Mouse (Mus musculus): ENCODE measurements around the gene C1s1. TPM values are rescaled to one million over a fixed set of nuclear protein-coding genes. Genes with fewer than 3 reads are reported as not detected.
"Not testable (repeated sequence)": the region's sequence is repeated elsewhere in the genome, so short reads cannot be mapped to it uniquely, and the experiment has no call there.

Gene C1s1
- total RNA-seq, 2 experiments from 2014 or later: 0.84 to 1.6 TPM

DNA sequence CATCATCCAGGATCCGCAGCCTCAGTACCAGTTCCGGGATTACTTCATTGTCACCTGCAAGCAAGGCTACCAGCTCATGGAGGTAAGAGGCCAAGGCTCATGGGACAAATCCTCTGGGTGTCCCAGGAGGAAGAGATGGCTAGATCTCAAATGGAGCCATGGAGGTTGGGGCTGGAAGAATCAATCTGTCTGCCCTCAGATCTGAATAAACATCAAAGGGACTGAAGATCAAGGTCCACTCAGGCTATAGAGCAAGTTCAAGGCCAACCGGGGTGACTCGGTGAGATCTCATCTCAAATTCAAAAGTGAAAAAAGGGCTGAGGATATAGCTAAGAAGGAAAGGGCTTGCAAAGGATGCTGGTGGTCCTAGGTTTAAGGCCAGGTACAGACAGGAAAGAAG is 24.4 kb downstream of the C1s1 start:
- DNase-seq (ENCODE audit: low spot score in 2 of 2): not testable (repeated sequence)

DNA sequence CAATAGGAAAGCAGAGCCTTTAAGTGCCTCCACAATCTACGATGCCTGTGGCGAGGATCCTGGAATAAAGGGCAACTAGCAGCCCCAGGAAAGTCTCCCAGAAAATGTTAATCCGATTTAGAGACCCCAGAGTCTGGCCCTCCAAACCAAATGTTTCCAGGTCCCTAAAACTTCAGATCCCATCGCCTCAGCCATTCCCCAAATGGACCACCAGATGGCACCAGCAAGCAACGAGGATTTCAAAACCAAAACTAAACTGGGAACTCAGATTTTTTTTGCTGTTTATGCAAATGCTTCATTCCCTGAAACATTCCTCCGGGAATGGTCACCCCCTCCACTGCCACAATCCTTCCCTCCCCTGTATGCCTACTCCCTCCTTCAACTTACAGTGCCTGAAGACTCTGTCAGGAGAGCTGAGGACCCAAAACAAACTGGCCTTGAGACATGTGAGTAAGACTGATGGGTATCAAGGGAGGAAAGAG is 29.8 kb downstream of the C1s1 start, which contains the start of gene C1ra:
TSS of gene C1ra (plus strand) at position 51 of the 482 bp plus-strand sequence.
- peak; percentile 21 to 73 for DNase-seq (ENCODE audit: low spot score in 2 of 2)

DNA sequence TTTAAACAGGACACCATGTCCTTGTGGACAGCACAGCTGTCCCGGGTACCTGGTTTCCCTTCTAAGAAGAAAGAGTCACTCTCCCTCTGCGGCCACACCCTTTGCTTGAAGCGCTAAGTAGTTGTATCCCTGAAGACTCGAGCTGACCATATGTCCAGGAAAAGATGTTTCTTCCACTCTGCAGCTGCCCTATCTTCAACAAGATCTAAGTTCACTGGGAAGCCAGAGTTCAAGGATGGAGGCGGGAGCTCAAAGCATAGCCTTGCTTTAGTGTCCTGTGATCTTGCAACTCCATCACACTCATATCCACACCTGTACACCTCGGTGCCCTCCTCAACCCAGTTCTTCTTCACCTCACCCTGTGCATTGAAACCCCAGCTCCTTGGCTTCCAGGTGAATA is 30.2 kb downstream of the C1s1 start:
- DNase-seq (ENCODE audit: low spot score in 2 of 2): no peak

DNA sequence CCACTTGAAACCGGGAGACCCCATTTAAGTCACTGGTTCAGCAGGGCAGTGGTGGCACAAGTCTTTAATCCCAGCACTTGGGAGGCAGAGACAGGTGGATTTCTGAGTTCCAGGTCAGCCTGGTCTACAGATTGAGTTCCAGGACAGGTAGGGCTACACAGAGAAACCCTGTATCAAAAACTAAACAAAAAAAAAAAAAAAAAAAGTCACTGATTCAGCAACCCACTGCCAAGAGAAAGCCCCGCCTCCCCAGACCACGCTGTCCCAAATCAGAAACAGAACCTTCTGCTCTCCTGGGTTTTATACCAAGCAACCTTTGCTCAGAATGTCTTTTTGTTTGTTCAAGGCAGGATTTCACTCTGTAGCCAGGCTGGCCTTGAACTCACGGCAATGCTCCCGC is 33.0 kb downstream of the C1s1 start:
- DNase-seq (ENCODE audit: low spot score in 2 of 2): not testable (repeated sequence)

DNA sequence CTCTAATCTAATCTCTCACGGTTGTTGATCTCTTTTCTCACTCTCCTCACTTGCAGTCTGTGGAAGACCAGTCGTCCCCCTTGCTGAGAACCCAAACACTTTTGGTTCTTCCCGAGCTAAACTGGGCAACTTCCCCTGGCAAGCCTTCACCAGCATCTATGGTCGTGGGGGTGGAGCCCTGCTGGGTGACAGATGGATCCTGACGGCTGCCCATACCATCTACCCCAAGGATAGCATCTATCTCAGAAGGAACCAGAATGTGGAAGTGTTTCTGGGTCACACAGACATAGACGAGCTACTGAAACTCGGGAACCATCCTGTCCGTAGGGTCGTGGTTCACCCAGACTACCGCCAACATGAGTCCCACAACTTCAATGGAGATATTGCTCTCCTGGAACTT is 33.9 kb downstream of the C1s1 start:
- peak in 1 of 2 experiments; percentile 25 for DNase-seq (ENCODE audit: low spot score in 2 of 2)

DNA sequence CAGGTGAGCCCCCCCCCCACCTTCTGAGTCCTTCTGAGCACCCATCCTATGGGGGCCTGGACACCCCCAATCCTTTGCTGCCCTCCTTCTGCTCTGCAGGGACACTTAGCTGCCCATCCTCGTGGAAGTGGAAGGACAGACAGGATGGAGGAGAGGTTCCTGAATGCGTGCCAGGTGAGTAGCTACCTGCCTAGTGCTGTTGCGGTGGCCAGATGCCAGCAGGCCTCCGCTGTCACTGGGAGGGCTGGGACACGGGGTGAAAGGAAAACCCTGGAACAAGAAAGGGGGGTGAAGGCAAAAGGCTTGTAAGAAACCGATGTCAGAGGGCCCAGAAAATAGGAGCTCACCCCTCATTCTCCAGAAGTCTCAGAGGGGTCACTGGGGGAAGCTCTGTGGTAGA is 35.2 kb downstream of the C1s1 start:
- DNase-seq (ENCODE audit: low spot score in 2 of 2): no peak

DNA sequence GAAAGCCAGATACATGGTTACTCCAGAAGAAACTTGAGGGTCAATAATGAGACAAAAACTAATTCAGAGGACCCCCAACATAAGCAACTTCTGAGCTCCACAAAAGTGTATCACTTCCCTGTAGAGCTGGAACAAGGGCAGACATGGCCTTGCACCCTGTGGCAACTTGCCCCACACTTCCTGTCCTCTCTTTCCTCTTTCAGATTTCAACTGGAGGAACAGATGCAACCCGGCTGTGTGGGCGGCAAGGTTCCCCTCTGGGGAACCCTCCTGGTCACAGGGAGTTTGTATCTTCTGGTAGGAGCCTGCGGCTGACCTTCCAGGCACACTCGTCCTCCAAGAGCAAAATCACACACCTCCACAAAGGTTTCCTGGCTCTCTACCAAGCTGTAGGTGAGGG is 37.1 kb downstream of the C1s1 start:
- DNase-seq (ENCODE audit: low spot score in 2 of 2): no peak

DNA sequence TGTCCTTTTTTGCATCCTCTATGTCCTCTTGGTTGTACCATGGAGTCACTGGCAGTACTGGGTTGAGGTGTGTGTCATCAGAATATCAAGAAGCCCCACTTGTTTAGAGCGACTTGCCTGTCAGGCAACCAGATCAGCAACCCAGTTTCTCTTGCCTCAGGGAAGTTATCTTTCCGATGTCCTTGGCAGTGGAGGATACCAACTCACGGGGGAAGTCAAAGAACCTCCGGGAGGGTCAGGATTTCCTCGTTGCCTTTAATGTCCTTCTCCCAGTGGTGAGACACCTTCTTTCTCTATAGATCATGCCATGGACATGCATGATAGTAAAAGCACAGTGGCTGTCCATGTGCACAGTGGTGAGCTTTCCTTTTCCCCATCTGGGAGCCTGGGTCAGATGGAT is 40.1 kb downstream of the C1s1 start:
- no peak for DNase-seq (ENCODE audit: low spot score in 2 of 2)

DNA sequence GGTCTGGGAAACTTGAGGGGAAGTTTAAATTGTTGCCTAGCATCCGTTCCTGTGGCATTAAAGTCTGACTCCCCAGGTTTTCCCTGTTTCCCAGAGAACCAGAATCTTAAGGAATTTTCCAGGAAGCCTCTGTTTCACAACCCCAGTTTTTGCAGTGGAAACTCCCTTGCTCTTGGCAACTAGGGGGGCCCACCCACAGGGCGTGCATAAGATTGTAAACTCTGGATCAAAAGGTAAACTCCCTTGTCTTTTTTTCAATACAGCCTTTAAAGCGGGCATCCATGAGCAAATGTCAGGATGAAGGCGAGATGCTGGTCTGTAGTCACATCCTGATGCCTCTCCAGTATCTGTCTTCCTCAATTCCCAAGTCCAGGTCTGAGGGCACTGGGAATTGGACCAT is 40.7 kb downstream of the C1s1 start:
- DNase-seq (ENCODE audit: low spot score in 2 of 2): no peak

DNA sequence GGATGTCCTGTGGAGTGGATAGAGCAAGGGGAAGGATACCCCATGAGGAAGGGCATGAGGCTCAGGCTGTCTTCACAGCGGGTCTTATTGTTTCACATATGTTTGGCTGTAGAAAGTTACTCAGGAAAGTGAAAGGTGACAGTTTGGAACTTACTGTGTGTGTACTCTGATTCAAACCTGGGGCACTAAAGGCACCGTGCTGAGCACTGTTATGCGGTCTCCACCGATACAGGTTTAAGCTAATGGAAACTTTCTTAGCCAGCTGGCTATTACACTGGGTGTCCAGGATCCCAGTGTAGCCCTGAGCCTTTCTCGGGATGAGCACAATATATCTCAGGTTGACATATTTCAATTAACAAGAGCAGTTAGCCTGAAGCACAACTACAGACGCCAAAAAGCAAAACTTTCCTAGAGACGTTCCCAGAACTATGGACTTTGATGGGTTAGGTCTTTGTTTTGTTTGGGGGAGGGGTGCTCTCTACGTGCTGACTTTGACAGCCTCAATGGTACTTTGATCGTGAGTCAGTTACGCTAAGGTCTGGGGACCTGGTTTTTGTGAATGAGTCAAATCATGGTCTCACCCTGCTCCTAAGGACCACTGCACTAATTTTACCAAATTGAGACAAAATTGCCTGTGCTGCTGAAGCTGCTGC is 42.1 kb downstream of the C1s1 start:
- no peak for DNase-seq (ENCODE audit: low spot score in 2 of 2)

DNA sequence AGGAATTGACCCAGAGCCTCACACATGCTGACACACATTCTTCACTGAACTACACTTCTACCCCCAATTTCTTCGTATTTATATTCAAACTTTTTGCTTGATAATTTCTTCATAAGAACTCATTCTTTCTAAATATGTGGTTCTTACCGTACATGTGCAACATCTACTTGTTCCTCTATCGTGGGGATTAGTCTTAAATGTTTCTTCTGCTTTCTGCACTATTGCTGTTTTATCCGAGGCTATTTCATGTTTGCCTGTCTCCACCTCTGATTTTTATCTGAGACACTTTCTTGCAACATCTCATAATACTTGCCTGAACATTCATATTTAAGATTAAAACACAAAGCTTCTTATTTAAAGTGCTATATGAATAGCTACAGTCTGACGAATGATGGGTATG is 46.1 kb downstream of the C1s1 start:
- no peak for DNase-seq (ENCODE audit: low spot score in 2 of 2)

DNA sequence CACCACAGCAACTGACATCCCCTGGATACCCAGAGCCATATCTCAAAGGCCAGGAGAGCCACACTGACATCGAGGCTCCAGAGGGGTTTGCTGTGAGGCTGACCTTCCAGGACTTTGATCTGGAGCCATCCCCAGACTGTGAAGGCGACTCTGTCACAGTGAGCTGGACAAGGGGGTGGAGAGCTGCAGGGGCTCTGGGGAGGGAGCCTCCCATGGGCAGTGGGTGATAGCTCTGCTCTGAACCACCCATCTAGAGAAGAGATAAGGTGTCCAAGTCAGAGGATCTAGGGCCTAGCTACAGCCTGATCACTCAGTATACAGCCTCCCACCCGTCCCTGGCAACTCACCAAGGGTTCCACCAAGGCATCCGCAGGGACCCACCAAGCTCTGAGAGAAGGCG is 48.3 kb downstream of the C1s1 start:
- DNase-seq (ENCODE audit: low spot score in 2 of 2): no peak

DNA sequence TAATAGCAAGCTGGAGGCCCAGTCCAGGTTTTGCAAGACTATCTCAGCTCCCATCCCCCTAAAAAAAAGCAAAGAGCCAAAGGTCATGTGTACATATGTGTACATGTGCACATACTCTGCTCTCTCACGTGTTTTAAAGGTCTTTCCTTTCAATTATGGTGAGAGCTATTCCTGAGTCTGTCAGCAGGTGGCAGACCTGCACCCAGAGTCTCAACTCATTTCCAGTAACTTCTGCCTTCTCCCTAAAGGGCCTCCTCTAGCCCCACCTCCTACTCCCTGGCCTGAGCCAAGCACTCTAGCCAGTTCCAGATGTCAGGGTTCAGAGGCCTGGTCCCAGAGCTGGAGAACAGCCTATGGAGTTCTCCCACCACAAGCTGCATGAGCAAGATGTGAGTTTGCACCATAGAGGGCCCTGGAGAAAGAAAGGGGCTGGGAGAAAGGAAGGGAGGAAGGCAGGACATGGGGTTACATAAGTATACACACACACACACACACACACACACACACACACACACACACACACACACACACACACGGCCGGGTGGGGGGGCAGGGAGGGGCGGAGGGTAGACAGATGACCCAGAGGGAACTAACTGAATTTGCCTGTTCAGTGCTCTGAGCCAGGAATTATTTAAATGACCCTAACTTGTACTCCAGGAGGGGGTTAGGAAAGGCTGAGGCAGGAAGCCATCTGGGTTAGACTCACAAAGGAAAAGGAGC is 49.2 kb downstream of the C1s1 start, which contains the start of gene C1rl:
TSS of gene C1rl (plus strand) at position 272 of the 720 bp plus-strand sequence.
- peak in 1 of 2 experiments; percentile 79 for DNase-seq (ENCODE audit: low spot score in 2 of 2)

DNA sequence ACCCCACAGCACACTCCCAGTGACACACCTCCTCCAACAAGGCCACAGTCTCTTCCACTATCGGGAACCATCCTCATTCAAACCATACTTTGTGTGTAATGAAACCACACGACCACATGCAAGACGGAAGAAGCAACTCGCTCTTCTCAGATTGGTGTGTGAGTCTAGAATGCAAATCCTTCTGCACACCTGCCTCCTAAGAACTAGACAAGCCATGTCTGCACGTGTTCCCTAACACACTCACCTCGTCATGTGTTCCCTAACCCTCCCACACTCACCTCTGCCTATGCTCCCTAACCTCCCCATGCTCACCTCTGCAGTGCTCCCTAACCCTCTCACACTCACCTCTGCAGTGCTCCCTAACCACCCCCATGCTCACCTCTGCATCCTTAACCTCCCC is 50.7 kb downstream of the C1s1 start:
- no peak for DNase-seq (ENCODE audit: low spot score in 2 of 2)

DNA sequence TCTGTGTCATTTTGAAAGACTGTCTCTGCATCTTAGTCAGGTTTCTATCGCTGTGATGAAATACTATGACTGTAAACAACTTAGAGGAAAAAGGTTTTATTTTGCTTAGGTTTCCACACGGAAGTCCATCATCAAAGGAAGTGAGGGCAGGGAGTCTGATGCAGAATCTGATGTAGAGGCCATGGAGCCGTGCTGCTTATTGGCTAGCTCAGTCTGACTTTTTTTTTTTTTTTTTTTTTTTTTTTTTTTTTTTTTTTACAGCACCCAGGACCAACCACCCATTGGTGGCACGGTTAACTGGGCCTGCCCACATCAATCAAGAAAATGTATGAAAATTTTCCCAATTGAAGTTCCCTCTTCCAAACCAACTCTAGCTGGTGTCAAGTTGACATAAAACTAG is 53.2 kb downstream of the C1s1 start:
- no peak for DNase-seq (ENCODE audit: low spot score in 2 of 2)

DNA sequence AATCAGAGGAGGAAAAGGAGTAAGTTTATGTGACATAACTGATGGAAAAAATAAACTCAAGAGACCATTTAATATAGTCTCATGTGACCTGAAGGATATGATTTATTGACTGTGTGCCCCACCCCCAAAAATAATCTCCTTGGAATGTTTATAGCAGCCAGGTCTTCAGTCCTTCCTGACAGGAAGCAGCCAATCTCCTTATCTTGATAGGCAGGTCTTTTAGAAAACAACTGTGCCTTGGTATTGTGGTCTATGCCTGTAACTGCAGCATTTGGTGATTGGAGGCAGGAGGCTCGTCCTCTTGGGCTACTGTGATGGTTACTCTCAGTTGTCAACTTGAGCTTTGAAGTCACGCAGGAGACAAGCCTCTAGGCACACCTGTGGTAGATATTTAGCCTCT is 54.6 kb downstream of the C1s1 start:
- DNase-seq (ENCODE audit: low spot score in 2 of 2): no peak

DNA sequence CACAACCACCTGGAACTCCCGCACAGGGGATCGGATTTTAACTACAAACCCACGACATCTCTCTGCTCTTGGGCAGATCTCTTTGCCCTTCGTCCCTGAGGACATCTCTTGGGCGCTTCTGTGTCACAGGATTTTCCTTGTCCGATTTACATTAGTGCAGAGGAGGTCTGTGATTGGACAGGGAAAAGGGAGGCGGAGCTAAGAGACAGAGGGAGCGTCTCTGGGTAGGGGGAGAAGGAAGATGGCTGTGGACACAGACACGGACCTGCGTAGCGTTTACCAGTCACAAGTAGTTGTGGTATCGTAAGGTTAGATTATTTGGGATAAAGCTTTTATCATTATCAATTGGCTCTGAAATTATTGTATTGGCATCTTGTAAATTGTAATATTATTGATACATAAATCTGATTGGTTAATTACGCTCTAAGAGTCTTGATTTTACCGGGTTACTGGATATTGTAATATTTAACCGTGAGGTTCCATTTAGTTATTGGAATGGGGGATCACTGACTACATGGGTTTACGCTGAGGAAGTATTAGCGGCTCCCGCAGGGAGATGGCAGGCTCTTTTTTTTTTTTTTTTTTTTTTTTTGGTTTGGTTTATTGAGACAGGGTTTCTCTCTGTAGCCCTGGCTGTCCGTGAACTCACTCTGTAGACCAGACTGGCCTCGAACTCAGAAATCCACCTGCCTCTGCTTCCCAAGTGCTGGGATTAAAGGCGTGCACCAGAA is 56.6 kb downstream of the C1s1 start:
- DNase-seq (ENCODE audit: low spot score in 2 of 2): no peak

DNA sequence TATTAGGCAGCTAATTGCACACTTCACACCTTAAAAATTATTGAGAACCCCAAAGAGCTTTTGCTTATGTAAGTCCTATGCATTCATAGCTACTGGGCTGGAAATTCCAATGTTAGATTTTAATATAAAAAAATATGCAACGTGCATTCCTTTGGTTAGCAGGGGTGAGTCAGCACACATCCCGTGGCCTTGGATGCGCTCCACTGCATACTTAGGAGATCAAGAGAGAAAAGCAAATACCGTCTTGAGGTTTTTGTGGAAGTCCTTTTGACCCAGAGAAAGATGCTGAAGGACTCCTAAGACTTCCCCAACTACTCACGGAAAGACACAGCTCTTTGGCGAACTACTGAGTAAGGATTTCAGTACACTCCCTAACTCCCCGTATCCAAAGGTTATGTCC is 57.3 kb downstream of the C1s1 start:
- DNase-seq (ENCODE audit: low spot score in 2 of 2): no peak

DNA sequence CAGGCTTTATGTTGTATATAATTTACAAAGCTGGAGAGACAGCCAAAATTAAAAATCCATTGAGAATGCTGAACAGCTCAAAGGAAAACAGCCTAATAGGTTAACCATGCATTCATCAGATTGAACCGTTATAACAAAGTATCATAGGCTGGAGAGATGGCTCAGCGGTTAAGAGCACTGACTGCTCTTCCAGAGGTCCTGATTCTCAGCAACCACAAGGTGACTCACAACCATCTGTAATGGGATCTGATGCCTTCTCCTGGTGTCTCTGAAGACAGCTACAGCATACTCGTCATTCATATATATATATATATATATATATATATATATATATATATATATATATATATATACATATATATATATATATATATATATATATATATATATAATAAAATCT is 58.3 kb downstream of the C1s1 start:
- not testable (repeated sequence) for DNase-seq (ENCODE audit: low spot score in 2 of 2)

DNA sequence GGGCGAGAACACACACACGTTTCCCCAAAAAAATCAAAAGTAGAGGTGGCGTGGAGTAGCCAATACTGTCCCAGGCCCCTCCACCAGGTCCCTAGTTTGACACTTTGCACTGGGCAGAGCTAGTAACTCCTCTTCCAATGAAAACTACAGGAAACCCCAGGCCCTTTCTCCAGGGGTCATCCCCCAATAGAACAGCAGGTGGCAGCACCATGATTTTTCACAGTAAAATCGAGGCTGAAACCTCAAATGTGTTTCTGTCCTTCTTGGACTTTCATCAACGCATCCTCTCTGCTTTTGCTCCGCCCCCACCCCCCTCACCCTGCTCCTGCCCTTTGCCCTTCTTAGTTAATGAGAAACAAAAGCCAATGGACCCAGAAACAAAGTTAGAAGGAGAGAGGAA is 60.6 kb downstream of the C1s1 start:
- peak in 1 of 2 experiments; percentile 55 for DNase-seq (ENCODE audit: low spot score in 2 of 2)
